8 mouse cellular contexts compared by ENCODE assay signal in genomic region chr4:141011556-141012328, GRCm38 (mm10). TPM values are rescaled to one million over a fixed set of nuclear protein-coding genes. Genes with fewer than 3 reads are reported as not detected.
DNase-seq lines count a peak whose midpoint lies in the region; ATAC-seq lines count a peak whose summit lies in the region.

No protein-coding gene starts in this region.

- peak overlapping the region; percentile 59 for H3K4me2 ChIP-seq in neural tube, embryonic 11.5 days (ENCODE audit: low read depth)

- peaks cover 20% of the 10 kb centered on the region for H3K4me1 ChIP-seq in neural tube, embryonic 11.5 days (ENCODE audit: control insufficient read depth, insufficient read depth, low read length)

- WGBS in neural tube, embryonic 11.5 days: 53% methylated on average over 14 of the region's 14 CpGs

- peak overlapping the region; percentile 56 for H3K4me3 ChIP-seq in neural tube, embryonic 11.5 days (ENCODE audit: low read depth, low read length)

- H3K9me3 ChIP-seq in neural tube, embryonic 11.5 days (ENCODE audit: control insufficient read depth, low read length): no peaks in the 10 kb centered on the region

- intact Hi-C loops in gastrocnemius, postnatal 36 days (cut with DNase I): no loop called here

- H3K27me3 ChIP-seq in neural tube, embryonic 11.5 days (ENCODE audit: control insufficient read depth, insufficient read depth, low read length): no peaks in the 10 kb centered on the region

- 0 out of 2 replicates have a peak overlapping the region, but pooled peaks have one; percentile 11 for H3K27ac ChIP-seq in neural tube, embryonic 11.5 days (ENCODE audit: low read depth, low read length)

- DNase-seq in adipocyte (ENCODE audit: low spot score): peak; percentile 34
- peak; percentile 78 to 89 for DNase-seq in cerebellum, postnatal 10 days
- peak; percentile 53 to 57 for DNase-seq in gastrocnemius, postnatal 36 days
- DNase-seq in kidney, postnatal 14 days: peak; percentile 48
- peak; percentile 36 for DNase-seq in neural tube, embryonic 11.5 days (ENCODE audit: low spot score)
- DNase-seq in embryo, embryonic 11 days: no peak
- DNase-seq in right cerebral cortex, postnatal 25 days: no peak
- DNase-seq in c-Kit-positive CD71-positive TER-119-positive erythroid progenitor cells, embryonic 14.5 days (ENCODE audit: low spot score): no peak

- ATAC-seq in neural tube, embryonic 11.5 days (ENCODE audit: insufficient read depth, low FRiP score, low TSS enrichment): no peak

- H3K36me3 ChIP-seq in neural tube, embryonic 11.5 days (ENCODE audit: control insufficient read depth, insufficient read depth, low read length): peaks cover 21% of the 10 kb centered on the region

- H3K9ac ChIP-seq in neural tube, embryonic 11.5 days (ENCODE audit: low read length): peak overlapping the region; percentile 84

RNA-seq across cellular contexts. Expression of gene Mfap2, which starts 1.5 kb away (rescaled TPM):
- 1 to 10 TPM; 6.2 to 7.4 TPM for total RNA-seq in gastrocnemius, postnatal 36 days (2021)
- 279 and 295 TPM in 2 replicates for polyA plus RNA-seq in neural tube, embryonic 11.5 days (2014; fragmentation: Nextera tagmentation; extraction: Ambion mirVana)

RNA-seq across cellular contexts. Expression of gene Atp13a2, which starts 25.1 kb away (rescaled TPM):
- total RNA-seq in gastrocnemius, postnatal 36 days (2021): 10 to 100 TPM; 16.6 to 17.5 TPM
- polyA plus RNA-seq in neural tube, embryonic 11.5 days (2014; fragmentation: Nextera tagmentation; extraction: Ambion mirVana): 58.7 and 59.7 TPM in 2 replicates

RNA-seq across cellular contexts. Expression of gene Crocc, which starts 48.6 kb away (rescaled TPM):
- total RNA-seq in gastrocnemius, postnatal 36 days (2021): 1 to 10 TPM; 1.7 to 2.0 TPM
- polyA plus RNA-seq in neural tube, embryonic 11.5 days (2014; fragmentation: Nextera tagmentation; extraction: Ambion mirVana): 7.9 and 10.3 TPM in 2 replicates

RNA-seq across cellular contexts. Expression of gene Sdhb, which starts 50.7 kb away (rescaled TPM):
- total RNA-seq in gastrocnemius, postnatal 36 days (2021): 100 to 1,000 TPM; 568 to 650 TPM
- polyA plus RNA-seq in neural tube, embryonic 11.5 days (2014; fragmentation: Nextera tagmentation; extraction: Ambion mirVana): 408 and 418 TPM in 2 replicates

Comparison
In these comparisons a context has a peak if more than half of its experiments do, and no peak if none do; other contexts are left out.
1. DNase-seq: peak in adipocyte (single experiment), cerebellum, postnatal 10 days (2 of 2), gastrocnemius, postnatal 36 days (2 of 2), kidney, postnatal 14 days (single experiment) and neural tube, embryonic 11.5 days (single experiment); none in embryo, embryonic 11 days (single experiment), right cerebral cortex, postnatal 25 days (single experiment) and c-Kit-positive CD71-positive TER-119-positive erythroid progenitor cells, embryonic 14.5 days (single experiment).